Mouse (Mus musculus): ENCODE results near the gene BC061212. TPM values are rescaled to one million over a fixed set of nuclear protein-coding genes. Genes with fewer than 3 reads are reported as not detected.
"Not testable (repeated sequence)": the region's sequence is repeated elsewhere in the genome, so short reads cannot be mapped to it uniquely, and the experiment has no call there.

BC061212 gene
- total RNA-seq (2012; rRNA removed), result 1.0 and 1.3 TPM in 2 replicates

GRCm38 (mm10) chr5:94070445-94070844, at the start of gene BC061212:
BC061212 (minus strand) TSS chr5:94070545.
- H3K4me1 ChIP-seq (ENCODE audit: control insufficient read depth in 2 of 2, insufficient read depth in 2 of 2, low read length in 2 of 2, poor library complexity in 1 of 2); H3K36me3 ChIP-seq (ENCODE audit: control insufficient read depth, insufficient read depth, low read length, poor library complexity, severe bottlenecking); H3K9me3 ChIP-seq (ENCODE audit: control insufficient read depth, insufficient read depth, low read depth, low read length); H3K4me3 ChIP-seq (ENCODE audit: insufficient read depth in 1 of 2, low read depth in 1 of 2, low read length in 2 of 2, poor library complexity in 1 of 2, severe bottlenecking in 1 of 2); H3K9ac ChIP-seq (ENCODE audit: insufficient read depth, low read depth, low read length, poor library complexity, severe bottlenecking); in situ Hi-C loops (cut with MboI; ENCODE audit: low sequenced_read_pairs in 2 of 2, unreplicated experiment in 2 of 2); H3K27ac ChIP-seq (ENCODE audit: insufficient read depth, low read depth, low read length, poor library complexity, severe bottlenecking); DNase-seq (ENCODE audit: low read depth, low spot score): not testable (repeated sequence)

- H3K27ac ChIP-seq (ENCODE audit: insufficient read depth, low read depth, low read length, poor library complexity, severe bottlenecking); in situ Hi-C loops (cut with MboI; ENCODE audit: low sequenced_read_pairs in 2 of 2, unreplicated experiment in 2 of 2); H3K4me3 ChIP-seq (ENCODE audit: insufficient read depth in 1 of 2, low read depth in 1 of 2, low read length in 2 of 2, poor library complexity in 1 of 2, severe bottlenecking in 1 of 2); H3K9me3 ChIP-seq (ENCODE audit: control insufficient read depth, insufficient read depth, low read depth, low read length); H3K4me1 ChIP-seq (ENCODE audit: control insufficient read depth in 2 of 2, insufficient read depth in 2 of 2, low read length in 2 of 2, poor library complexity in 1 of 2); H3K36me3 ChIP-seq (ENCODE audit: control insufficient read depth, insufficient read depth, low read length, poor library complexity, severe bottlenecking); H3K9ac ChIP-seq (ENCODE audit: insufficient read depth, low read depth, low read length, poor library complexity, severe bottlenecking); DNase-seq (ENCODE audit: low read depth, low spot score): not testable (repeated sequence)
Observed at GRCm38 (mm10) chr5:94076085-94076484, 5.7 kb upstream of the BC061212 start, which contains the start of gene Gm6351. Gm6351 (plus strand) TSS chr5:94076385.

Other genes with a start within 250 kb of the BC061212 start
- gene Gm7792, start 226.8 kb downstream of the BC061212 start, total RNA-seq (2012; rRNA removed), result not detected in 2 replicates
- gene Gm16429, start 141.5 kb downstream of the BC061212 start, total RNA-seq (2012; rRNA removed), result 2.4 and 2.7 TPM in 2 replicates
- gene Gm6351, start 5.8 kb upstream of the BC061212 start, total RNA-seq (2012; rRNA removed), result 3.0 and 4.0 TPM in 2 replicates
- not detected in 2 replicates for gene Gm3106, start 147.5 kb upstream of the BC061212 start, total RNA-seq (2012; rRNA removed)
- not detected in 2 replicates for gene A430089I19Rik, start 236.3 kb upstream of the BC061212 start, total RNA-seq (2012; rRNA removed)
- gene Gm6502, start 243.9 kb upstream of the BC061212 start, total RNA-seq (2012; rRNA removed), result 1.1 and 3.0 TPM in 2 replicates